Comparison of ENCODE assay signal across 8 mouse cellular contexts in the genomic region with DNA sequence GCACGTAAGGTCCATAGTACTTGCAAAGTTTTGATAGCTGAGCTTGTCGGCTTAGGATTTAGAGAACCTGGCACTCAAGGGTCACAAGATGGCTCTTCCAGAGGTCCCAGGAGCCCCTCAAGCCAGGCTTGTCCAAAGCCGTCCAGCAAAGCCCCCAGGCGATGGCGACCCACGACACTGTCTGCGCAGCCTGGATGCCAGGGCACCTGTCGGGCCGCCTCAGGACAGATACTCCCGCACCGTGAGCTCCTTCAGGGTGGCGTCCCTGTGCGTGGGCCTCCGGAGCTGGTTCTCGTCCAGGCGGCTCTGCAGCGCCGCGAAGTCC. TPM values are rescaled to one million over a fixed set of nuclear protein-coding genes. Genes with fewer than 3 reads are reported as not detected.
DNase-seq lines count a peak whose midpoint lies in the region; ATAC-seq lines count a peak whose summit lies in the region.

No protein-coding gene starts in this region.

- H3K4me1 ChIP-seq in heart, embryonic 16.5 days (ENCODE audit: control insufficient read depth, insufficient read depth, low read length) = peaks cover 9% of the 10 kb centered on the region; the same call in 1 of the 2 replicates
- H3K4me1 ChIP-seq in embryonic facial prominence, embryonic 10.5 days = peaks cover 14% of the 10 kb centered on the region
- no peaks in the 10 kb centered on the region for H3K4me1 ChIP-seq in hindbrain, embryonic 14.5 days (replicated peaks; ENCODE audit: control insufficient read depth, insufficient read depth, low read length)
- H3K4me1 ChIP-seq in midbrain, embryonic 14.5 days (ENCODE audit: control insufficient read depth, insufficient read depth, low read length) = peaks cover 6% of the 10 kb centered on the region; the same call in 1 of the 2 replicates

- no peak overlapping the region for H3K27ac ChIP-seq in heart, embryonic 16.5 days (ENCODE audit: low read length)
- H3K27ac ChIP-seq in embryonic facial prominence, embryonic 10.5 days (replicated peaks) = peak overlapping the region; percentile 85
- H3K27ac ChIP-seq in hindbrain, embryonic 14.5 days = peak overlapping the region; percentile 79
- H3K27ac ChIP-seq in midbrain, embryonic 14.5 days (replicated peaks; ENCODE audit: low read depth, low read length) = peak overlapping the region; percentile 82

- intact Hi-C loops in heart, postnatal 10 days (cut with DNase I) = loop anchor here (5.0 kb wide), 1 partner anchor 430 kb away; the partner anchor contains the start of gene Tent4b

- peak overlapping the region; percentile 95 for H3K4me2 ChIP-seq in heart, embryonic 16.5 days (ENCODE audit: low read depth, low read length)
- H3K4me2 ChIP-seq in hindbrain, embryonic 14.5 days (replicated peaks) = peak overlapping the region; percentile 69
- H3K4me2 ChIP-seq in midbrain, embryonic 14.5 days (ENCODE audit: low read length) = peak overlapping the region; percentile 92

- ATAC-seq in heart, embryonic 16.5 days (replicated peaks; ENCODE audit: extremely low read depth, insufficient read depth, low FRiP score) = no peak
- ATAC-seq in hindbrain, embryonic 14.5 days (ENCODE audit: low FRiP score) = no peak; the same call in 1 of the 2 replicates
- no peak for ATAC-seq in midbrain, embryonic 14.5 days (ENCODE audit: low FRiP score, low TSS enrichment)

- 17% methylated on average over 19 of the region's 19 CpGs for WGBS in heart, embryonic 16.5 days
- 13% methylated on average over 19 of the region's 19 CpGs for WGBS in embryonic facial prominence, embryonic 10.5 days
- 13% methylated on average over 19 of the region's 19 CpGs for WGBS in hindbrain, embryonic 14.5 days
- WGBS in midbrain, embryonic 14.5 days = 10% methylated on average over 19 of the region's 19 CpGs

- peaks cover 22% of the 10 kb centered on the region for H3K27me3 ChIP-seq in heart, embryonic 16.5 days (ENCODE audit: control insufficient read depth, insufficient read depth, low read length)
- peaks cover 81% of the 10 kb centered on the region for H3K27me3 ChIP-seq in embryonic facial prominence, embryonic 10.5 days (replicated peaks; ENCODE audit: low read depth, poor library complexity, severe bottlenecking)
- H3K27me3 ChIP-seq in hindbrain, embryonic 14.5 days (ENCODE audit: control insufficient read depth, insufficient read depth, low read length) = 0 out of 2 replicates have a peak, but pooled peaks cover 21% of the 10 kb centered on the region
- peaks cover 3% of the 10 kb centered on the region; the same call in 1 of the 2 replicates for H3K27me3 ChIP-seq in midbrain, embryonic 14.5 days (ENCODE audit: control insufficient read depth, insufficient read depth, low read length)

- no peaks in the 10 kb centered on the region for H3K36me3 ChIP-seq in heart, embryonic 16.5 days (ENCODE audit: control insufficient read depth, insufficient read depth)
- H3K36me3 ChIP-seq in embryonic facial prominence, embryonic 10.5 days (replicated peaks) = no peaks in the 10 kb centered on the region
- no peaks in the 10 kb centered on the region for H3K36me3 ChIP-seq in hindbrain, embryonic 14.5 days (replicated peaks; ENCODE audit: control insufficient read depth, insufficient read depth)
- no peaks in the 10 kb centered on the region for H3K36me3 ChIP-seq in midbrain, embryonic 14.5 days (ENCODE audit: control insufficient read depth, insufficient read depth, low read length)

- H3K9me3 ChIP-seq in heart, embryonic 16.5 days (replicated peaks; ENCODE audit: control insufficient read depth, low read length) = no peaks in the 10 kb centered on the region
- no peaks in the 10 kb centered on the region for H3K9me3 ChIP-seq in embryonic facial prominence, embryonic 10.5 days
- no peaks in the 10 kb centered on the region for H3K9me3 ChIP-seq in hindbrain, embryonic 14.5 days (ENCODE audit: control insufficient read depth, low read length)
- H3K9me3 ChIP-seq in midbrain, embryonic 14.5 days (ENCODE audit: control insufficient read depth, low read length) = no peaks in the 10 kb centered on the region

- H3K4me3 ChIP-seq in heart, embryonic 16.5 days (ENCODE audit: low read length) = peak overlapping the region; percentile 58
- peak overlapping the region; percentile 72 for H3K4me3 ChIP-seq in embryonic facial prominence, embryonic 10.5 days
- H3K4me3 ChIP-seq in hindbrain, embryonic 14.5 days (replicated peaks; ENCODE audit: low read length) = peak overlapping the region; percentile 48
- H3K4me3 ChIP-seq in midbrain, embryonic 14.5 days (replicated peaks; ENCODE audit: low read depth, low read length) = peak overlapping the region; percentile 48

- H3K9ac ChIP-seq in heart, embryonic 16.5 days (ENCODE audit: low read length) = peak overlapping the region; percentile 80
- peak overlapping the region; percentile 75 for H3K9ac ChIP-seq in hindbrain, embryonic 14.5 days
- H3K9ac ChIP-seq in midbrain, embryonic 14.5 days (replicated peaks; ENCODE audit: low read length) = peak overlapping the region; percentile 70

- DNase-seq in heart, postnatal 10 days = no peak
- no peak for DNase-seq in embryonic facial prominence, embryonic 10.5 days (ENCODE audit: low spot score)
- no peak for DNase-seq in hindbrain, embryonic 14.5 days (ENCODE audit: low spot score)
- no peak for DNase-seq in midbrain, embryonic 14.5 days
- no peak for DNase-seq in layer of hippocampus, postnatal 10 days (ENCODE audit: low spot score in 2 of 2)
- DNase-seq in embryo, embryonic 9.5 days (ENCODE audit: extremely low spot score) = no peak
- no peak for DNase-seq in cerebellum, postnatal 10 days

RNA-seq across cellular contexts. Expression of gene Snx20, which starts 9.0 kb away (rescaled TPM):
- polyA plus RNA-seq in heart, embryonic 16.5 days (2015; fragmentation: Nextera tagmentation; extraction: Ambion mirVana) = 2.4 and 3.2 TPM in 2 replicates
- total RNA-seq in heart, postnatal 10 days (2021) = 1 to 10 TPM; 1.5 to 2.0 TPM
- 0.65 and 0.73 TPM in 2 replicates for polyA plus RNA-seq in embryonic facial prominence, embryonic 10.5 days (2016; fragmentation: Nextera tagmentation; extraction: Ambion mirVana)
- polyA plus RNA-seq in hindbrain, embryonic 14.5 days (2014; fragmentation: Nextera tagmentation; extraction: Ambion mirVana) = 1.4 and 1.7 TPM in 2 replicates
- polyA plus RNA-seq in midbrain, embryonic 14.5 days (2014; fragmentation: Nextera tagmentation; extraction: Ambion mirVana) = 0.82 and 1.1 TPM in 2 replicates
- 1 to 10 TPM; 1.8 to 1.9 TPM for total RNA-seq in layer of hippocampus, postnatal 10 days (2021)

RNA-seq across cellular contexts. Expression of gene Nod2, which starts 20.2 kb away (rescaled TPM):
- 0.12 and 0.14 TPM in 2 replicates for polyA plus RNA-seq in heart, embryonic 16.5 days (2015; fragmentation: Nextera tagmentation; extraction: Ambion mirVana)
- total RNA-seq in heart, postnatal 10 days (2021) = 1 to 10 TPM; 1.0 to 1.4 TPM
- 0.12 and 0.19 TPM in 2 replicates for polyA plus RNA-seq in embryonic facial prominence, embryonic 10.5 days (2016; fragmentation: Nextera tagmentation; extraction: Ambion mirVana)
- 0.07 and 0.10 TPM in 2 replicates for polyA plus RNA-seq in hindbrain, embryonic 14.5 days (2014; fragmentation: Nextera tagmentation; extraction: Ambion mirVana)
- polyA plus RNA-seq in midbrain, embryonic 14.5 days (2014; fragmentation: Nextera tagmentation; extraction: Ambion mirVana) = 0.07 TPM in 2 replicates
- under 1 TPM; 0.34 to 0.49 TPM for total RNA-seq in layer of hippocampus, postnatal 10 days (2021)
